Mouse (Mus musculus): ENCODE results near the gene Abcb8. TPM values are rescaled to one million over a fixed set of nuclear protein-coding genes. Genes with fewer than 3 reads are reported as not detected.

Gene Abcb8
- polyA plus RNA-seq, 2 experiments from 2014 or later: 16.1 to 44.6 TPM

- ATAC-seq: no peak
These were observed 33.3 kb downstream of the Abcb8 start for GRCm38 (mm10) chr5:24426556-24427284.

GRCm38 (mm10) chr5:24427285-24427633 is 33.8 kb downstream of the Abcb8 start:
- ATAC-seq: no peak

GRCm38 (mm10) chr5:24427981-24428402 is 34.5 kb downstream of the Abcb8 start:
- ATAC-seq: no peak

- no peak for ATAC-seq
These were observed 35.1 kb downstream of the Abcb8 start for GRCm38 (mm10) chr5:24428596-24428995.

- ATAC-seq: no peak
These were observed 40.5 kb downstream of the Abcb8 start for GRCm38 (mm10) chr5:24433993-24434392.

GRCm38 (mm10) chr5:24441187-24441586 is 47.7 kb downstream of the Abcb8 start:
- no peak for ATAC-seq

- ATAC-seq: no peak
These were observed 48.6 kb downstream of the Abcb8 start for GRCm38 (mm10) chr5:24442029-24442428.

- ATAC-seq: no peak
These were observed 49.7 kb downstream of the Abcb8 start for GRCm38 (mm10) chr5:24443204-24443603.

GRCm38 (mm10) chr5:24443927-24444326 is 50.5 kb downstream of the Abcb8 start:
- ATAC-seq: no peak

- peak; percentile 76 for ATAC-seq
These were observed 51.4 kb downstream of the Abcb8 start, which contains the start of gene Fastk for GRCm38 (mm10) chr5:24444746-24445427. Fastk (minus strand) TSS chr5:24445287.

GRCm38 (mm10) chr5:24445428-24446080 is 52.1 kb downstream of the Abcb8 start:
- no peak for ATAC-seq

- no peak for ATAC-seq
These were observed 53.2 kb downstream of the Abcb8 start for GRCm38 (mm10) chr5:24446630-24447029.

GRCm38 (mm10) chr5:24447624-24448298 is 54.3 kb downstream of the Abcb8 start, which contains the start of gene Tmub1:
Tmub1 (minus strand) TSS chr5:24447854.
- ATAC-seq: peak; percentile 66

- peak; percentile 71 for ATAC-seq
These were observed 58.0 kb downstream of the Abcb8 start for GRCm38 (mm10) chr5:24451264-24452029.

- ATAC-seq: peak; percentile 14
These were observed 58.7 kb downstream of the Abcb8 start, which contains the start of gene Agap3 for GRCm38 (mm10) chr5:24452030-24452690. Agap3 (plus strand) TSS chr5:24452177.

- ATAC-seq: peak; percentile 6
These were observed 59.3 kb downstream of the Abcb8 start for GRCm38 (mm10) chr5:24452691-24453233.

- no peak for ATAC-seq
These were observed 60.0 kb downstream of the Abcb8 start for GRCm38 (mm10) chr5:24453283-24453984.

GRCm38 (mm10) chr5:24453985-24454303 is 60.5 kb downstream of the Abcb8 start:
- no peak for ATAC-seq

GRCm38 (mm10) chr5:24455076-24455475 is 61.6 kb downstream of the Abcb8 start:
- ATAC-seq: no peak

- ATAC-seq: no peak
These were observed 62.1 kb downstream of the Abcb8 start for GRCm38 (mm10) chr5:24455613-24456012.
